Mouse (Mus musculus): ENCODE data around the gene Nup153. TPM values are rescaled to one million over a fixed set of nuclear protein-coding genes. Genes with fewer than 3 reads are reported as not detected.

The Nup153 gene
- total RNA-seq, 2 experiments from 2014 or later, result 40.9 to 47.2 TPM

Other genes with a start within 250 kb of the Nup153 start
- gene Cap2, start 226.1 kb downstream of the Nup153 start, total RNA-seq (2021), result 100 to 1,000 TPM; 208 to 213 TPM
- 10 to 100 TPM; 74.0 to 74.1 TPM for gene Fam8a1, start 58.4 kb downstream of the Nup153 start, total RNA-seq (2021)
- 10 to 100 TPM; 17.5 to 21.9 TPM for gene Kif13a, start 201.9 kb upstream of the Nup153 start, total RNA-seq (2021)